Mouse (Mus musculus): ENCODE measurements around the gene Rab6b. TPM values are rescaled to one million over a fixed set of nuclear protein-coding genes. Genes with fewer than 3 reads are reported as not detected.

The Rab6b gene
- polyA plus RNA-seq, 1 experiment from 2014 or later, result 22.5 TPM

- no peaks in the 10 kb centered on the region for H3K36me3 ChIP-seq (ENCODE audit: control insufficient read depth, insufficient read depth, low read length)
- peak overlapping the region; percentile 87 for H3K27ac ChIP-seq (ENCODE audit: low read depth, low read length)
- H3K9me3 ChIP-seq (ENCODE audit: control insufficient read depth, low read length), result no peaks in the 10 kb centered on the region
- peak overlapping the region; percentile 88 for H3K9ac ChIP-seq (ENCODE audit: low read length)
- H3K4me1 ChIP-seq (ENCODE audit: control insufficient read depth, insufficient read depth, low read length), result peaks cover 9% of the 10 kb centered on the region
- peak overlapping the region; percentile 89 for H3K4me2 ChIP-seq (ENCODE audit: low read depth)
- H3K27me3 ChIP-seq (ENCODE audit: control insufficient read depth, insufficient read depth, low read length), result no peaks in the 10 kb centered on the region; the same call in 1 of the 2 replicates
- DNase-seq (ENCODE audit: low spot score) (peak; percentile 58), ATAC-seq (ENCODE audit: insufficient read depth, low FRiP score, low TSS enrichment) (peak; percentile 10)
- WGBS, result under 1% methylated on average over 33 of the region's 35 CpGs
- H3K4me3 ChIP-seq (ENCODE audit: low read depth, low read length), result peak overlapping the region; percentile 70
Observed at GRCm38 (mm10) chr9:103112471-103113271, 1.1 kb downstream of the Rab6b start.

GRCm38 (mm10) chr9:103113351-103113750 lies 1.8 kb downstream of the Rab6b start:
- DNase-seq (ENCODE audit: low spot score) (no peak), ATAC-seq (ENCODE audit: insufficient read depth, low FRiP score, low TSS enrichment) (no peak)
- H3K27me3 ChIP-seq (ENCODE audit: control insufficient read depth, insufficient read depth, low read length), result no peaks in the 10 kb centered on the region; the same call in 1 of the 2 replicates
- no peak overlapping the region for H3K27ac ChIP-seq (ENCODE audit: low read depth, low read length)
- H3K4me3 ChIP-seq (ENCODE audit: low read depth, low read length), result peak overlapping the region; percentile 70
- 36% methylated on average over 10 of the region's 11 CpGs for WGBS
- H3K9ac ChIP-seq (ENCODE audit: low read length), result no peak overlapping the region; the same call in 1 of the 2 replicates
- no peaks in the 10 kb centered on the region for H3K36me3 ChIP-seq (ENCODE audit: control insufficient read depth, insufficient read depth, low read length)
- peaks cover 9% of the 10 kb centered on the region for H3K4me1 ChIP-seq (ENCODE audit: control insufficient read depth, insufficient read depth, low read length)
- H3K9me3 ChIP-seq (ENCODE audit: control insufficient read depth, low read length), result no peaks in the 10 kb centered on the region
- peak overlapping the region; percentile 89 for H3K4me2 ChIP-seq (ENCODE audit: low read depth)

GRCm38 (mm10) chr9:103114326-103114725 lies 2.7 kb downstream of the Rab6b start:
- Histone ChIP-seq H3K4me2 (ENCODE audit: low read depth) (no peak overlapping the region), H3K4me3 (ENCODE audit: low read depth, low read length) (no peak overlapping the region)

GRCm38 (mm10) chr9:103114901-103115300 lies 3.3 kb downstream of the Rab6b start:
- no peak for DNase-seq (ENCODE audit: low spot score)
- no peak for ATAC-seq (ENCODE audit: insufficient read depth, low FRiP score, low TSS enrichment)
- Histone ChIP-seq H3K27me3 (ENCODE audit: control insufficient read depth, insufficient read depth, low read length) (no peaks in the 10 kb centered on the region; the same call in 1 of the 2 replicates), H3K9me3 (ENCODE audit: control insufficient read depth, low read length) (no peaks in the 10 kb centered on the region), H3K4me2 (ENCODE audit: low read depth) (no peak overlapping the region), H3K9ac (ENCODE audit: low read length) (no peak overlapping the region), H3K36me3 (ENCODE audit: control insufficient read depth, insufficient read depth, low read length) (no peaks in the 10 kb centered on the region), H3K4me1 (ENCODE audit: control insufficient read depth, insufficient read depth, low read length) (peaks cover 9% of the 10 kb centered on the region), H3K4me3 (ENCODE audit: low read depth, low read length) (no peak overlapping the region), H3K27ac (ENCODE audit: low read depth, low read length) (no peak overlapping the region)
- WGBS, result 91% methylated on average over 13 of the region's 13 CpGs

More at GRCm38 (mm10) chr9:103114326-103114725, 2.7 kb downstream of the Rab6b start:
- WGBS, result 77% methylated on average over 8 of the region's 8 CpGs
- no peaks in the 10 kb centered on the region; the same call in 1 of the 2 replicates for H3K27me3 ChIP-seq (ENCODE audit: control insufficient read depth, insufficient read depth, low read length)
- no peak overlapping the region for H3K27ac ChIP-seq (ENCODE audit: low read depth, low read length)
- H3K9me3 ChIP-seq (ENCODE audit: control insufficient read depth, low read length), result no peaks in the 10 kb centered on the region
- H3K36me3 ChIP-seq (ENCODE audit: control insufficient read depth, insufficient read depth, low read length), result no peaks in the 10 kb centered on the region
- H3K4me1 ChIP-seq (ENCODE audit: control insufficient read depth, insufficient read depth, low read length), result peaks cover 9% of the 10 kb centered on the region
- ATAC-seq (ENCODE audit: insufficient read depth, low FRiP score, low TSS enrichment) (no peak), DNase-seq (ENCODE audit: low spot score) (no peak)
- no peak overlapping the region for H3K9ac ChIP-seq (ENCODE audit: low read length)

- no peaks in the 10 kb centered on the region for H3K27me3 ChIP-seq (ENCODE audit: control insufficient read depth, insufficient read depth, low read length)
- WGBS, result 88% methylated on average over 4 of the region's 4 CpGs
- 0 out of 2 replicates have a peak overlapping the region, but pooled peaks have one; percentile 2 for H3K27ac ChIP-seq (ENCODE audit: low read depth, low read length)
- H3K4me2 ChIP-seq (ENCODE audit: low read depth), result no peak overlapping the region
- H3K4me1 ChIP-seq (ENCODE audit: control insufficient read depth, insufficient read depth, low read length), result peaks cover 11% of the 10 kb centered on the region
- no peak for ATAC-seq (ENCODE audit: insufficient read depth, low FRiP score, low TSS enrichment)
- no peaks in the 10 kb centered on the region for H3K9me3 ChIP-seq (ENCODE audit: control insufficient read depth, low read length)
- H3K4me3 ChIP-seq (ENCODE audit: low read depth, low read length), result no peak overlapping the region
- no peak for DNase-seq (ENCODE audit: low spot score)
- no peaks in the 10 kb centered on the region for H3K36me3 ChIP-seq (ENCODE audit: control insufficient read depth, insufficient read depth, low read length)
- no peak overlapping the region for H3K9ac ChIP-seq (ENCODE audit: low read length)
Observed at GRCm38 (mm10) chr9:103116941-103117340, 5.4 kb downstream of the Rab6b start.

GRCm38 (mm10) chr9:103117495-103117894 lies 5.9 kb downstream of the Rab6b start:
- 0 out of 2 replicates have a peak overlapping the region, but pooled peaks have one; percentile 2 for H3K27ac ChIP-seq (ENCODE audit: low read depth, low read length)

GRCm38 (mm10) chr9:103117951-103118350 lies 6.4 kb downstream of the Rab6b start:
- DNase-seq (ENCODE audit: low spot score), result no peak
- WGBS, result 91% methylated on average over 8 of the region's 8 CpGs
- Histone ChIP-seq H3K36me3 (ENCODE audit: control insufficient read depth, insufficient read depth, low read length) (no peaks in the 10 kb centered on the region), H3K27me3 (ENCODE audit: control insufficient read depth, insufficient read depth, low read length) (no peaks in the 10 kb centered on the region), H3K27ac (ENCODE audit: low read depth, low read length) (no peak overlapping the region), H3K4me1 (ENCODE audit: control insufficient read depth, insufficient read depth, low read length) (peaks cover 5% of the 10 kb centered on the region), H3K9ac (ENCODE audit: low read length) (no peak overlapping the region), H3K4me3 (ENCODE audit: low read depth, low read length) (no peak overlapping the region), H3K4me2 (ENCODE audit: low read depth) (no peak overlapping the region), H3K9me3 (ENCODE audit: control insufficient read depth, low read length) (no peaks in the 10 kb centered on the region)
- no peak for ATAC-seq (ENCODE audit: insufficient read depth, low FRiP score, low TSS enrichment)

More at GRCm38 (mm10) chr9:103117495-103117894, 5.9 kb downstream of the Rab6b start:
- H3K36me3 ChIP-seq (ENCODE audit: control insufficient read depth, insufficient read depth, low read length), result no peaks in the 10 kb centered on the region
- ATAC-seq (ENCODE audit: insufficient read depth, low FRiP score, low TSS enrichment) (peak; percentile 41; the same call in 1 of the 2 replicates), DNase-seq (ENCODE audit: low spot score) (peak; percentile 44)
- no peak overlapping the region for H3K4me2 ChIP-seq (ENCODE audit: low read depth)
- H3K4me1 ChIP-seq (ENCODE audit: control insufficient read depth, insufficient read depth, low read length), result peaks cover 9% of the 10 kb centered on the region
- H3K9me3 ChIP-seq (ENCODE audit: control insufficient read depth, low read length), result no peaks in the 10 kb centered on the region
- H3K9ac ChIP-seq (ENCODE audit: low read length), result no peak overlapping the region
- H3K27me3 ChIP-seq (ENCODE audit: control insufficient read depth, insufficient read depth, low read length), result no peaks in the 10 kb centered on the region
- H3K4me3 ChIP-seq (ENCODE audit: low read depth, low read length), result no peak overlapping the region
- WGBS, result 52% methylated on average over 5 of the region's 5 CpGs

GRCm38 (mm10) chr9:103118651-103119275 lies 7.2 kb downstream of the Rab6b start:
- H3K9ac ChIP-seq (ENCODE audit: low read length), result no peak overlapping the region
- 92% methylated on average over 5 of the region's 5 CpGs for WGBS
- no peak overlapping the region for H3K4me2 ChIP-seq (ENCODE audit: low read depth)
- H3K27ac ChIP-seq (ENCODE audit: low read depth, low read length), result no peak overlapping the region
- peaks cover 2% of the 10 kb centered on the region; the same call in 1 of the 2 replicates for H3K4me1 ChIP-seq (ENCODE audit: control insufficient read depth, insufficient read depth, low read length)
- H3K27me3 ChIP-seq (ENCODE audit: control insufficient read depth, insufficient read depth, low read length), result no peaks in the 10 kb centered on the region
- no peak overlapping the region for H3K4me3 ChIP-seq (ENCODE audit: low read depth, low read length)
- no peak for ATAC-seq (ENCODE audit: insufficient read depth, low FRiP score, low TSS enrichment)
- H3K36me3 ChIP-seq (ENCODE audit: control insufficient read depth, insufficient read depth, low read length), result no peaks in the 10 kb centered on the region
- no peaks in the 10 kb centered on the region for H3K9me3 ChIP-seq (ENCODE audit: control insufficient read depth, low read length)
- no peak for DNase-seq (ENCODE audit: low spot score)
